Mouse (Mus musculus) bone marrow macrophage, adult 2 months (primary cell): ENCODE data around the gene Smad1. TPM values are rescaled to one million over a fixed set of nuclear protein-coding genes. Genes with fewer than 3 reads are reported as not detected.

Experiments used
- H3K27ac ChIP-seq: 2 replicates; pipeline ENCODE4 v1.5.1; 2012; ENCODE audit warnings: low read depth, low read length; ENCODE audit not compliant: insufficient read depth
- H3K4me1 ChIP-seq: 2 replicates; pipeline ENCODE4 v1.6.1; 2012; ENCODE audit warnings: low read length; ENCODE audit not compliant: control insufficient read depth, insufficient read depth
- H3K4me3 ChIP-seq: 2 replicates; pipeline ENCODE4 v1.5.1; 2012; ENCODE audit warnings: mild to moderate bottlenecking, low read length, moderate library complexity; ENCODE audit not compliant: insufficient read depth
- CTCF ChIP-seq: IDR thresholded peaks from 2 replicates; pipeline ENCODE4 v1.5.1; 2012; ENCODE audit warnings: low read depth, mild to moderate bottlenecking, low read length, moderate library complexity
- POLR2A ChIP-seq: IDR thresholded peaks from 2 replicates; pipeline ENCODE4 v1.6.1; 2012; ENCODE audit warnings: mild to moderate bottlenecking, low read depth, low read length, borderline replicate concordance
- polyA plus RNA-seq: library from polyadenylated mRNA; stranded (reverse); fragments of >200 nt; gene quantifications from 2 replicates; pipeline ENCODE4 v1.2.4, GENCODE M21; 2012; ENCODE audit not compliant: missing spikeins, insufficient read depth, insufficient read length

Gene Smad1
- polyA plus RNA-seq, 1 experiment, result 25.5 TPM

DNA sequence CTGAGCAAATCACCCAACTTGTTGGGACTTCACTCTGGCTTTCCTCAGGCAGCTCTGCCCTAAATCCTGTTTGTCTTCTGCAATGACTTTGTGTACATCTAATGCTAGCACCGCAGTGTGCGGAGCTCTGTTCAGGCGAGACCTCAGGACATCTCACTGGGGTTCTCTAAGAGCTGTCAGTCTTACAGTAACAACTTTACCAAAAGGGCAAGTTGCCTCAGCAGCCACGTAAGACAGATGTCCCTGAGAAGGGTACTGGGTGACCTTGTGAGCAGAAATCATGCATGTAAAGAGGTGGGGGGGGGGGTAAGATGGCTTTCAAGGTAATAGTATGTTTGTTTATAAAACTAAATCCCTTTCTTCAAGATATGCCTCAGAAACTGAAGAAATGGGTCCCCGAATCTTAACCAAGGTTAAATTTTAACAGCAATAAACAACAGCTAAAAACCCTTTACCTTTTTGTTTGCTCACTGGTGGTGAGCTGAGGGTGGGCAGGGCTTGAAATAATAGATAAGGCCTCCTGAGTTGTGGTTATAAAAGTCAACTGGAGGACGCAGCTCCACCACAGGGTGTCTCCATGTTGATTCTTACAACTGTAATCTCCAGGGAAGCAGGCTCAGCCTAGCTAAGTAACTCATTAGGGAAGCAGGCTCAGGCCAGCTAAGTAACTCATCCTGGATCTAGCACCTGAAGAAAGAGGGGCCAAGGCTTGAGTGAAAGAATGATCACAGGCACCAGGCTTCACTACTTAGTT, 38.4 kb downstream of the Smad1 start:
- Histone ChIP-seq H3K27ac (no peak overlapping the region), H3K4me1 (peaks cover 10% of the 10 kb centered on the region), H3K4me3 (no peak overlapping the region)
- TF ChIP-seq POLR2A, result no peak
- TF ChIP-seq CTCF, result no peak

DNA sequence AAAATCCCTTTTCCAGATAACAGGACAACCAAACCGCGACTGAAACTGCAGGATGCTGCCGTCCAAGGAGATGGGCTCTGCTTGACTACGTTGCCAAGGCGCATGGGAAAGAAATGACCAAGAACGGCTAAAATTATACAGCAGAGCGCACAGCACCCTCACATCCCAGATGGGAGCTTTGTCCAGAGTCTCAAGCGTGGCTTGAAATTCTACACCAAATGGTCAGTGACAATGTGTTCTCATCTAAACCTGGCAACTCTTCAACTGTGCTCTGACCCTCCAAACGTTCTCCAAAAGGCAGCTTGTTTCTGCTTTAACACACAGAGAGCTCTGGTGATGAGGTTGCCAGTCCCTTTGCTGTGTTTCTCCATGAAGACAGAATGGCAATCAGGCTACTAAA, 39.0 kb downstream of the Smad1 start:
- Histone ChIP-seq H3K27ac (no peak overlapping the region), H3K4me3 (no peak overlapping the region), H3K4me1 (peaks cover 10% of the 10 kb centered on the region)
- no peak for TF ChIP-seq CTCF
- TF ChIP-seq POLR2A, result no peak

DNA sequence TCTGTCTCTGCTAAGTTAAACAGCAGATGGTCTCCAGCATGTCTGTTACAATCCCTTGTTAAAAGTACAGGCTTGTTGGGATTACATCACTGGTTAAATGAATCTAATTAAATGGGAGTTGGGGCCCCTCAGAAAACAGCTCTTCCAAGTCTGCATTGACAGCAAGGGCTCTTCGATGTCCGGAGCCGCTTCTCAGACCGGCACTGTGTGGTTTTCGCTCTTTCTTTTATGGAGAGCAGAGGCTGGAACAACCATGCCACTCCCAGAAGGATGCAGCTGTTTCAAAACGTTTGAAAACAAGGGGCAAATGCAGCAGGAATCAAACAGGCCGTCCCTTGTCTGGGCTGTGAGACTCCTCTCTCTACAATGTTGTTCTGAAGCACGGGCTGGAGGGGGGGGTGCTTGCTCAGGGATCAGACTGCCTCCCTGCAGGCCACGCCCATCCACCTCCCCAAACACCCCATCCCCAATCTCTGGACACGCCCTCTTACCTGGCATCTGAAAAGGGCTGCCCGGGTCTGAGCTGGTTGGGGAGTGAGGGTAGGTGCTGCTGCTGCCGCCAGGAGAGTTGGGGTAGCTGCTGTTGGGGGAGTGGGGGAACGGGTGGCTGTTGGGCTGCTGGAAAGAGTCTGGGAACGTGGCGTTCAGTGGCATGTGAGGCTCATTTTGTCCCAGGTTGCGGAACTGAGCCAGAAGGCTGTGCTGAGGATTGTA, 43.4 kb downstream of the Smad1 start:
- no peak overlapping the region for H3K27ac ChIP-seq
- H3K4me1 ChIP-seq, result no peaks in the 10 kb centered on the region
- TF ChIP-seq POLR2A (no peak), CTCF (no peak)
- H3K4me3 ChIP-seq, result no peak overlapping the region

DNA sequence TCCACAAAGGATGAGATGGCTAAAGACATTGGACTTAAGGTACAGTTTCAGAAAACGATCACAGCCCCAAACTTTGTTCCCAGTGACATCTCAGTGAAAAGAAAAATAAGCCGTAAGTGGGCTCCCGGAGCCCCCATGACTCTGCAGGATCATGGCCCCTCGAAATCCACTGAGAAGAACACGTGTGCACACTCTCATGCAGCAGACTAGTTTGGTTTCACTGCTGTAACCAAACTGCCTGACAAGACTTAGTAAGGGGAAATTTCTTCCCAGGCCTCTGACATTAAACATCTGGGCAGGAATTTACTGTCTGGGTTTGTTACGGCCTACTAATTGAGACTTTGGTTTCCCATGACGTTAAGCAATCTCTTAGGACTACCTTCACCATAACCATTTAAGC, 45.3 kb downstream of the Smad1 start:
- TF ChIP-seq CTCF (no peak), POLR2A (no peak)
- no peak overlapping the region for H3K4me3 ChIP-seq
- H3K4me1 ChIP-seq, result no peaks in the 10 kb centered on the region
- no peak overlapping the region for H3K27ac ChIP-seq

DNA sequence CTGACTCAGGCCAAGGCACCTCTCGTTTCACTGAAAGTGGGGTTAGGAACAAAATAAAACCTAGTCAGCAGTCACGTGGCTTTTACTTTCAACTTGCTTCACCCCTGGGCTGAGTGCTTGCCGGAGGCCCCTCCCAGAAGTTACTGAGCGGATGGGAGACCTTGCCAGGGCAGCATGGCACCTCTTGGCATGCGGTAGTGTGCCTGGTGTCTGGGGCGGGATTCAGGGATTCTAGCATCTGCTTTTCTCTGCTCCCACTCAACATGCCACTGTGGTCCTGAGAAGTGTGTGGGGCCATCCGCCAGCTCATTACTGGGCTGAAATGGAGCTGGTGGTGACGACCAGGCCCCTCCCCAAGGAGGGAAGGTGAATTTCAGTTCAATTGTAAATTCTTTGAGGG, 47.4 kb downstream of the Smad1 start:
- Histone ChIP-seq H3K27ac (no peak overlapping the region), H3K4me3 (no peak overlapping the region), H3K4me1 (no peaks in the 10 kb centered on the region)
- TF ChIP-seq CTCF, result no peak
- TF ChIP-seq POLR2A, result no peak

DNA sequence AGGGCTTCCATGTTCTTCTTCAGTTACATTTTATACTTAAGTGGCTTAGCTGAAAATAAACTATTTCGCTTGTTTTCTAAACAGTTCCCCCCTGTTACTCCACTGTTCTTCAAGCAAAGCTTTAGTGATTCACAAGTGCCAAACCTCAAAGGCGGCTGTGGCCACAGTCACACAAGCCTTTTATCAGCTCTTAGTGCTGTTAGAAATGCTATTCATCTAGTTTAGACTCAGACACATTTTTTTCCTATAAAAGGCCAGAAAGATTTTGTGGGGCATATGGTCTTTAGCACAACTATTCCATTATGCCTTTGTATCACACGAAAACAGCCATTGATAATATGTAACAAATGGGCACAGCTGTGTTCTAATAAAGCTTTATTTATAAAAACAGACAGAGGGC, 48.5 kb downstream of the Smad1 start:
- no peak for TF ChIP-seq CTCF
- no peak for TF ChIP-seq POLR2A
- H3K4me1 ChIP-seq, result no peaks in the 10 kb centered on the region
- H3K27ac ChIP-seq, result no peak overlapping the region
- no peak overlapping the region for H3K4me3 ChIP-seq

DNA sequence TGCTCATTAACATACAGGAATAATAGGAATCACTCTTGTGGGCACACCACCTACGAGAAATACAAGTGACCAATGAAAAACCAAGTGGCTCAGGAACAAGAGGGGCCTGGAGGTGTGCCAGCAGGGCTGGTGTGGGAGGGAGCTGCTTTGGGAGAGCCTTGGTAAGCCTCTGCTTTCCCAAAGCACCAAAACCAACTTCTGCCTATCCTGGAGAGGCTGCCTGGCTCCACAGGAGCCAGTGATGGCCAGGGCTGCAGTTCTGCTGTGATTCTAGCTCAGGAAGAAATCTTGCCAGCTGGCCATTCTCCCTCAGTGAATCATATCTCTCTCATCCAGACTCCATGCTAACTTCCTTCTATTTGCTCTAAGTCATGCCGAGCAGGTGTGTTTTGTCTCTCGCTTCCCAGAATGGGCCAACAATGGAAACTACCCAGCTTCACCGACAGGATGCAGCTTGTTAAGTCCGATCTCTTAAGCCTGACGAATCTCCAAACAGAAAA, 49.2 kb downstream of the Smad1 start:
- no peak overlapping the region for H3K4me3 ChIP-seq
- TF ChIP-seq CTCF, result no peak
- no peak for TF ChIP-seq POLR2A
- H3K27ac ChIP-seq, result no peak overlapping the region
- no peaks in the 10 kb centered on the region for H3K4me1 ChIP-seq

DNA sequence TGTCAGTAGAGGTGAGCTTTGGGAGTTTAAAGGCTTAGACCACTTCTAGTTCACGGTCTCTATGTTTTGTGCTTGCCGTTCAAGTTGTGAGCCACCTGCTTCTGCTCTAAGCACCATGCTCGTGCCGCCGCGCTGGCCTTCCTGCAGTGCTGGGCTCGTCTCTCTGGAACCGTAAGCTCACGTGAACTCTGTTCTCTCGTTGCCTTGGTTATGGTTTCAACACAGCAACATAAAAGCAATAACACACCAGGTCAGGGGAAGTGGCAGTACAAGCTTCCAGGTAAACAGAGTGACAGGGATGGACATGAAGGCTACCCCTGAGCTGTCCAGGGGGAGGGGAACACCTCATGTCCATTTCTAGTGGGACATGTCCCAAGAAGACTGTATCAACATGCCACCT, 52.9 kb downstream of the Smad1 start:
- TF ChIP-seq CTCF (no peak), POLR2A (no peak)
- Histone ChIP-seq H3K4me3 (no peak overlapping the region), H3K27ac (no peak overlapping the region), H3K4me1 (no peaks in the 10 kb centered on the region)

DNA sequence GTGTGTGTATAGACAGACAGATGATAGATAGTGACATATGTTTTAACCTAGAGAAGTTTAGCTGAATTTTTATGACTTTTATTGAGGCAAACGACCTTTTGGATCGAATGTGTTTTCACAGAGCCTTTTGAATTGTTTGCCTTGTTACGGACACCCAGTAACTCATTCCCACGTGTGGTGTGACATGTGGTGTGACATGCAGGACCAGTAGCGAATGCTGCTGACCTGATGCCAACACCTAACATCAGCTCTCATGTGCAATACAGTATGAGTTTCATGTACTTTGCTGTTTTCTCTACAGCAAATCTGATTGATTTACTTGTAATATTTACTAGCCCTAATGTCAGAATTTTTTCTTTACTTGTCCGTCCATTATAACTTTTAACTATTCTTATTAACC, 53.5 kb downstream of the Smad1 start:
- Histone ChIP-seq H3K27ac (no peak overlapping the region), H3K4me1 (no peaks in the 10 kb centered on the region), H3K4me3 (no peak overlapping the region)
- TF ChIP-seq CTCF, result no peak
- no peak for TF ChIP-seq POLR2A

DNA sequence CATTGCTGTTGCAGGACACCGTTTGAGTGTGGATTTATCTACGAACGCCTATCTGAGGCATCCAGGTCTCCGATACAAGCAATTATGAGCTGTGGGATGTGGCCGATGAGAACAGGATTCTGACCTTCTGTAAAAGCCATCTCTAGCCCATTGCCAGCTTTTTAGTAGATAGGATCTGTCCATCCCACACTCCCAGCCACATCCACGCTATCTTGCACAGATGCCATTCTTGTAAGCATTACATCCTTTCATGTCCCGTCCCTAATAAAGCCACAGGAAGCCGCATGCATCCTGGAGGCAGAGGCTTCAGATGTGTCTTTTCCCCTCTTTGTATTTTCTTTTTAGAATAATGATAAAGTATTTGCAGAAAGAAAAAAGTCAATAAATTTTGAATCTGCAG, 58.1 kb downstream of the Smad1 start:
- TF ChIP-seq CTCF (no peak), POLR2A (no peak)
- H3K4me1 ChIP-seq, result no peaks in the 10 kb centered on the region
- H3K27ac ChIP-seq, result no peak overlapping the region
- H3K4me3 ChIP-seq, result no peak overlapping the region
